Mouse (Mus musculus) spleen, adult 2 months (tissue): ENCODE measurements at regions not wholly inside any gene's neighbourhood (a gene's known extent, or its start where the extent isn't known, plus 50 kb on each side); places are given as distances from the start of the nearest gene placed in this dataset.

Experiments used
- DNase-seq, 2 experiments: peaks; one replicate each; pipeline versions ENCODE4 v3.0.0 to v3.0.0-alpha.2; 2012 to 2021; ENCODE audit warnings: low spot score in 2 of 2, low read depth in 1 of 2
- H3K27ac ChIP-seq: fragments of 200-500 bp; 2 replicates; pipeline ENCODE4 v1.5.1; 2012; ENCODE audit warnings: low read length, inconsistent platforms; ENCODE audit not compliant: insufficient read depth
- H3K27me3 ChIP-seq: fragments of 200-500 bp; 2 replicates; pipeline ENCODE4 v1.6.1; 2012; ENCODE audit warnings: mild to moderate bottlenecking, moderate library complexity, low read length, inconsistent platforms; ENCODE audit not compliant: control insufficient read depth, insufficient read depth
- H3K36me3 ChIP-seq: fragments of 200-500 bp; 2 replicates; pipeline ENCODE4 v1.6.1; 2012; ENCODE audit warnings: mild to moderate bottlenecking, low read length, inconsistent platforms; ENCODE audit not compliant: control insufficient read depth, insufficient read depth
- H3K4me1 ChIP-seq: fragments of 200-500 bp; 2 replicates; pipeline ENCODE4 v1.6.1; 2011; ENCODE audit warnings: inconsistent platforms; ENCODE audit not compliant: control insufficient read depth, insufficient read depth, insufficient read length
- H3K4me3 ChIP-seq: fragments of 200-500 bp; 2 replicates; pipeline ENCODE4 v1.5.1; 2011; ENCODE audit warnings: mild to moderate bottlenecking, inconsistent platforms; ENCODE audit not compliant: insufficient read depth, insufficient read length; ENCODE audit errors: extremely low read depth
- CTCF ChIP-seq: fragments of 200-500 bp; IDR thresholded peaks from 2 replicates; pipeline ENCODE4 v1.5.1; 2011; ENCODE audit warnings: mild to moderate bottlenecking, inconsistent platforms; ENCODE audit not compliant: insufficient read depth, insufficient read length, insufficient replicate concordance; ENCODE audit errors: extremely low read depth
- POLR2A ChIP-seq: fragments of 200-500 bp; IDR thresholded peaks from 2 replicates; pipeline ENCODE4 v1.6.1; 2011; ENCODE audit warnings: low read depth, low read length, inconsistent platforms
- WGBS: fragments of 180-500 bp; shearing (Covaris S2); methylation state at CpG from one replicate; pipeline ENCODE4 v1.1.7; 2018; 5-methylcytosine and 5-hydroxymethylcytosine counted together

DNA sequence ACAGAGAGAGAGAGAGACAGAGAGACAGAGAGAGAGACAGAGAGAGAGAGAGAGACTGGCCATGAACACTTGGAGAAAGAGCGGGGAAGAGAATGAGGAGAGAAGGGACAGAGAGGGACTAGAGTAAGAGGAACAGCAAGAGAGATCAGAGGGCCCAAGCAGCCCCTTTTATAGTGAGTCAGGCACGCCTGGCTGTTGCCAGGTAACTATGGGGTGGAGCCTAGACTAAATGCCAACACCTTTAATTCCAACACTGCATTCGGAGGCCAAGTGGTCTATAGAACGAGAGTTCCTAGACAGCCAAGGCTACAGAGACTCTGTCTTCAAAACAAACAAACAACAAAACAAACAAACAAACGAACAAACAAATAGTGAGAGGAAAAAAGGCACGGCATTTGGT, 148.1 kb downstream of the Foxo1 start:
- 83% methylated on average over 6 of the region's 6 CpGs for WGBS
- TF ChIP-seq POLR2A = no peak
- no peak for TF ChIP-seq CTCF
- Histone ChIP-seq H3K36me3 (no peaks in the 10 kb centered on the region), H3K4me3 (no peak overlapping the region), H3K27ac (no peak overlapping the region), H3K27me3 (no peaks in the 10 kb centered on the region), H3K4me1 (no peaks in the 10 kb centered on the region; the same call in 1 of the 2 replicates)
- DNase-seq = no peak

- H3K36me3 ChIP-seq = no peaks in the 10 kb centered on the region
- H3K4me1 ChIP-seq = no peaks in the 10 kb centered on the region; the same call in 1 of the 2 replicates
- H3K27ac ChIP-seq = no peak overlapping the region
- H3K4me3 ChIP-seq = no peak overlapping the region
- 41% methylated on average over 6 of the region's 6 CpGs for WGBS
- H3K27me3 ChIP-seq = no peaks in the 10 kb centered on the region
- DNase-seq = no peak
- no peak for TF ChIP-seq CTCF
These were observed 147.2 kb downstream of the Foxo1 start for GRCm38 (mm10) chr3:52415361-52415760.

DNA sequence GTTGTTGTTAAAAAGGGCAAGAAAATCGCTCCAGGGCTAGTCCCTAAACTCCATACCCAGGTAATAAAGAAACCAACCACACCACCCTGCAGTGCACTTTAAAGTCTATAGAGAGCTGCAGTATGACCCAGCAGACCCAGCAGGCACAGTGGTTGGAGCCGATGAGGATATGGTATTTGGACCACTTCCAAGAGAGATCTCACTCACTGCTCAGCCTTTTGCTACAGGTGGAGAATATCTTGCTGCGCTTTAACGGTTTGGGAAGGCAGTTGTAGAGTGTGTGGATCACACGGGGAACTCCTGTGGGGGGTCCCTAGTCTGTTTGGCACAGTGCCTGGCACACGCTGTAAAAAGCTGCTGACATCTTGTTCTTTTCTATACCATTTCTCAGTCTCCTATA, 145.9 kb downstream of the Foxo1 start:
- 50% methylated on average over 6 of the region's 6 CpGs for WGBS
- no peak for DNase-seq
- no peak for TF ChIP-seq POLR2A
- no peak for TF ChIP-seq CTCF
- Histone ChIP-seq H3K27ac (no peak overlapping the region), H3K36me3 (no peaks in the 10 kb centered on the region), H3K4me3 (no peak overlapping the region), H3K27me3 (no peaks in the 10 kb centered on the region), H3K4me1 (no peaks in the 10 kb centered on the region; the same call in 1 of the 2 replicates)

- Histone ChIP-seq H3K4me3 (no peak overlapping the region), H3K27ac (no peak overlapping the region), H3K27me3 (no peaks in the 10 kb centered on the region), H3K4me1 (no peaks in the 10 kb centered on the region; the same call in 1 of the 2 replicates), H3K36me3 (no peaks in the 10 kb centered on the region)
- WGBS = 76% methylated on average over 10 of the region's 10 CpGs
- no peak for DNase-seq
- no peak for TF ChIP-seq CTCF
- TF ChIP-seq POLR2A = no peak
These were observed 145.1 kb downstream of the Foxo1 start for GRCm38 (mm10) chr3:52413187-52413746.

- no peaks in the 10 kb centered on the region for H3K36me3 ChIP-seq
- DNase-seq = no peak
- TF ChIP-seq CTCF (no peak), POLR2A (no peak)
- no peak overlapping the region for H3K4me3 ChIP-seq
- peak overlapping the region; percentile 52 for H3K27ac ChIP-seq
- WGBS = 42% methylated on average over 5 of the region's 5 CpGs
- H3K4me1 ChIP-seq = no peaks in the 10 kb centered on the region; the same call in 1 of the 2 replicates
- H3K27me3 ChIP-seq = no peaks in the 10 kb centered on the region
These were observed 143.2 kb downstream of the Foxo1 start for GRCm38 (mm10) chr3:52411356-52411755.

- WGBS = 91% methylated on average over 7 of the region's 7 CpGs
- no peak for DNase-seq
- H3K27ac ChIP-seq = no peak overlapping the region
- no peak overlapping the region for H3K4me3 ChIP-seq
- no peaks in the 10 kb centered on the region; the same call in 1 of the 2 replicates for H3K4me1 ChIP-seq
- no peaks in the 10 kb centered on the region for H3K27me3 ChIP-seq
- H3K36me3 ChIP-seq = no peaks in the 10 kb centered on the region
- TF ChIP-seq POLR2A (no peak), CTCF (no peak)
These were observed 141.3 kb downstream of the Foxo1 start for GRCm38 (mm10) chr3:52409465-52409864.

DNA sequence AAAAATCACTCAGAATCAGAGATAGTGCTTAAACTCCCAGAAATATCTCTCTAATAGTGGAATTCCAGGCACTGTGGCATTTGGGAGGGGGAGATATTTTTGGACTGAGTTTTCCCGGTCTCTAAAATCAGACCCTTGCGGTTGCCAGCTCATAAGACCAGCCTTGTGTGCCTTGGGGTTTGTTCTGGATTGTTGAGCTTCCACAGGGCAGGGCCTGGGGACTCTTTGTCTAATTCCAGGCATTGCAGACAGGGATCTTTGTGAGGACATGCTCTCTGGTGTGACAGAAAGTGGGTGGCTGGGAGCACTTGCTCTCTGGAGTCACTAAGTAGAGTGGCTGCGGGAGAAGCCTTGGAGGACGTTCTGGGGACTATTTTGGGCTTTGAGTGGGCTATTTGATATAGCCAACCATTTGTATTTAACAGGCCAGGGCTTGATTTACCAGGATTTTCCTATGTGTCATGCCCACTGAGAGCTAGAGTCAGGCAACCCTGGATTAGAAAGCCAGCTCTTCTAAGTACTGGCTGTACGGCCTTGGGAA, 138.7 kb downstream of the Foxo1 start:
- 83% methylated on average over 5 of the region's 5 CpGs for WGBS

More for the DNA sequence above, 138.7 kb downstream of the Foxo1 start:
- H3K4me1 ChIP-seq = no peaks in the 10 kb centered on the region; the same call in 1 of the 2 replicates
- H3K4me3 ChIP-seq = no peak overlapping the region
- no peaks in the 10 kb centered on the region for H3K36me3 ChIP-seq
- DNase-seq = no peak
- no peaks in the 10 kb centered on the region for H3K27me3 ChIP-seq
- H3K27ac ChIP-seq = no peak overlapping the region
- TF ChIP-seq CTCF (no peak), POLR2A (no peak)
